Mouse (Mus musculus) bone marrow macrophage, adult 2 months (primary cell): ENCODE measurements at regions not wholly inside any gene's neighbourhood (a gene's known extent, or its start where the extent isn't known, plus 50 kb on each side); places are given as distances from the start of the nearest gene placed in this dataset.

Source experiments
- CTCF ChIP-seq: IDR thresholded peaks from 2 replicates; pipeline ENCODE4 v1.5.1; 2012; ENCODE audit warnings: low read depth, mild to moderate bottlenecking, low read length, moderate library complexity
- POLR2A ChIP-seq: IDR thresholded peaks from 2 replicates; pipeline ENCODE4 v1.6.1; 2012; ENCODE audit warnings: mild to moderate bottlenecking, low read depth, low read length, borderline replicate concordance

DNA sequence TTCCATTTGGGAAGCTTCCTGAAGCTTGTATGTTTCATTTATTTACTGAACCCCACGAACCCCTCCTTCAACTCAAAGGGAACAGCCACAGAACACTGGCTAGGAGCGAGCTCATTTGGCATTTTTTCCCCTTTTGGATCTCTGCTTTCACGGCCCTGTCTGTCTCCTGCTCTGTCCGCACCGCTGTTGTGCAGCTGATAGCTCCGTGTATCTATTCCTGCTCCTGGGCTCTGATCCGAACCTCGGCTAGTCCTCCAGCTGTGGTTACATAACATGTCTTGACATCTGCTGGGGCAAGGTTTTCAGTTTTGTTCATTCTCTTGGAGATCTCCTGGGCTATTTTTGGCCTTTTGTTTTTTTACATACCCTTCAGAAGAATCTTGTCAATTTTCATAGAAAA, 525.1 kb upstream of the Fam19a5 start:
- TF ChIP-seq POLR2A (no peak), CTCF (no peak)
